Mouse (Mus musculus) kidney, postnatal 10 days (tissue): ENCODE data around the gene Uqcc3.
"Not testable (repeated sequence)": the region's sequence is repeated elsewhere in the genome, so short reads cannot be mapped to it uniquely, and the experiment has no call there.

Experiments
- DNase-seq: peaks from one replicate; pipeline ENCODE4 v3.0.0; 2021; ENCODE audit warnings: mixed read lengths

The Uqcc3 gene

DNA sequence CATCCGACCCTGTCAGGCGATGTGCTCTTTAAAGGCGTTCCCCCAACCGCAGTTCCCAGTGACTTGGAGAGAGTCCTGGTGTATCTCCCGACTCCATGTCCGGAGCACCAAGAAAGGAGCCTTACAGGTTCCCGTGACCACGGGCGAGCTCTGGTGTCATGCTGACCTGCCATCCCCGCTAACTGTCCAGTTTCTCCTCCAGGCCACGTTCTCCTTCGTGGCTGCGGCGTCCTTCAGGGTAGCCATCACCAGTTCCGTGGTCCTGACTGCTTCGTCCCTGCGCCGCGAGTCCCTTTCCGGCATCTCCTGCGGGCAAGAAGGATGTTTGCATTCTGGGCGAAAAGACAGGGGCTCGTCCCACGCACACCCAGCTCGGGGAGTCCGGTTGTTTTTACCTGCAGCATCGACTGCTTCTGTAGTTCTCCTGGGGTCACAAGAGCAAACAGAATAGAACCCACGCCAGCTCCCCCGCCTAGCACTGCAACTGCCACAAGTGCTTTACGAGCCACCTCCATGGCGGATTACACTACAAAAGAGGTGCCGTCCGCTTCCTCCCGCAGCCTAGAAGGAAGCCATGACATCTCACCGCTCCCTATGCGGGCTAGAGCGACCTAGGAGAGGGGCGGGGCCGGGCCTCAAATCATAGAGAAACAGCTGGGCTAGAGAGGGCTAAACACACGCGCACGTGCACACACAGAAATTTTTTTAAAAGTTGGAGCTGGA, at the start of gene Uqcc3:
Gene Uqcc3 (minus strand): TSS at position 613 of the 723 bp plus-strand sequence.
- DNase-seq, result peak; percentile 93

DNA sequence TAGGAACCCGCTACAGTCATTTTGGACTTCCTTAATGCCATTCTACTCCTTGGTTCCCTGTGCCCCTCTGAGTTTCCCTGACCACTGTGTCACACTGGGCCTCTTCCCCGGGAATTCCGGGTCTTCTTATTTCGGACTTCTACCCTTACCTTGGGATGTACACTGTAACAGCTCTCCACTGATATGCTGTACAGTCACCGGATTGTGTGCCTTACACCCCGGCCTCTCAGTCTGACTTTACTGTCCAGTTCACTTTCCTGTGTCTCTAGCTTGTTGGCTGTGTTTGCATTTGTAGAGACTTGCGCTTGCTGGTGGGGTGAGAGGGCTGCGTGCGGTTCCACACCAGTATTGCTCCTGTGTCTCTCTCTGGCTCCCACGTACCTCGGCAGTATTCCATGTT, 49.4 kb upstream of the Uqcc3 start:
- DNase-seq, result no peak

DNA sequence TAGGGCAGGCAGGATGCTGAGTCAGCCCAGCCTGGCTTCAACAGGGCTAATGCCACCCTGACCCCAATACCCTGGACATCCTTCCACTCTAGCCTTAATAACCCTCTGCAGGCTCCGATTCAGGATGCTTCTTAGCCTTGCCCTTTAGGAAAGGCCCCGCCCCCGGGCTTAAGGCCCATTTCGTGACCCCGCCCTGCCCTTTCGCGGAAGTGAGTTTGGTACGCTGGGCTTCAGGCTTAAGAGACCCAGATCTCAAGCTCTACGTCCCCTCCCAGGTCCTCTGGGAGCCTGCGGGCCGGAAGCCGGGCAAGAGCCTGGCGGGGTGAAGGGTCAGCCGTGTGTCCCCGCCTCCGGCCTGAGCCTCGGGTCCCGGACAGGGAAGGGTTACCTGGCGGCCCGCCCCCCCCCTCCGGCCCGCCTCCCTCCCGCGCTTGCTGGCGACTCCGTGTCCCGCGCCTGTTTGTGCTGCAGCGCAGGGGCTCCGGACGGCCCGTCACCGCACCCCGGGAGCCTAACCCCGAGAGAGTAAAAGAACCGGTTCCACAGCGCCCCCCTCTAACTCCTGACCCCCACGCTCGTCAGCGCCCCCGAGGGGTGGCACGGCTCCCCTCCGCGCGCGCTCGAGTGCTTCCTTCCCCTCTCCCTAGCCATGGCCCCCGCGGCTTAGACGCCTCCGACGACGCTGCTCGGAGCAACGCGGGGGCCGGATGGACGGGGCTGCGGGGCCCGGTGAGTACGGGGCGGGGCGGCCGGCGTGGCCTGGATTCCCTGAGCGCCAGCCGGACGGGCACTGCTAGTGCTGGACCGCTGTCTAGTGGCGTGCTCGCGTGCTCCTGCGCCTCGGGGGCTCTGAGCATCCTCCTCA, 48.7 kb upstream of the Uqcc3 start, which contains the start of the genes Rom1 and Eml3:
Gene Rom1 (minus strand): TSS at position 133 of the 865 bp plus-strand sequence.
Gene Eml3 (plus strand): TSS at position 329 of the 865 bp plus-strand sequence.
- DNase-seq, result peak; percentile 93

DNA sequence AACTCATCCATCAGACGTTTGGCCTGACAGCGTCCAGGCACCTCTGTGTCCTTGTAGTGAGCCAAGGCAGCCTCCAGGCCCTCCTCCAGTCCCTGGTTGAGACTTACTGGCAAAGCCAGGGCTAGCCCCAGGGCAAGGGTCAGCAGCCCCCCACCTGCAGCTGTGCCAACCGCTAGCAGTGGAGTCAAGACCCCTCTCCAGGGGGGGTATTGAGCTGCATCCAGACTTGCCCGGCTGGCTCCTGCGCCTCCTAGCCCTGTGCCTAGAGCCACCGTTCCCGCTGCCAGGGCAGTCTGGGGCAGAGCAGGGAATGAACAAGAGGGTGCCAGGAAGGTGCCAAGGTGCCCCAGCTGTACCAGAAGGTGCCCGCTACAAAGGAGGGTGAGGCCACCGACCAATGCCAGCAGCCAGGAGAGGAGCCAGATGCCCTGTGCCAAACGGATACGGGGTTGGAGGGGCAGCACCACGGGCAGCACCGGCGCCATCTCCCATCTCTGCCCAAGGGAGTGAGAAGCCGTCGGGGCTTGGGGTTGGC, 48.0 kb upstream of the Uqcc3 start:
- no peak for DNase-seq

DNA sequence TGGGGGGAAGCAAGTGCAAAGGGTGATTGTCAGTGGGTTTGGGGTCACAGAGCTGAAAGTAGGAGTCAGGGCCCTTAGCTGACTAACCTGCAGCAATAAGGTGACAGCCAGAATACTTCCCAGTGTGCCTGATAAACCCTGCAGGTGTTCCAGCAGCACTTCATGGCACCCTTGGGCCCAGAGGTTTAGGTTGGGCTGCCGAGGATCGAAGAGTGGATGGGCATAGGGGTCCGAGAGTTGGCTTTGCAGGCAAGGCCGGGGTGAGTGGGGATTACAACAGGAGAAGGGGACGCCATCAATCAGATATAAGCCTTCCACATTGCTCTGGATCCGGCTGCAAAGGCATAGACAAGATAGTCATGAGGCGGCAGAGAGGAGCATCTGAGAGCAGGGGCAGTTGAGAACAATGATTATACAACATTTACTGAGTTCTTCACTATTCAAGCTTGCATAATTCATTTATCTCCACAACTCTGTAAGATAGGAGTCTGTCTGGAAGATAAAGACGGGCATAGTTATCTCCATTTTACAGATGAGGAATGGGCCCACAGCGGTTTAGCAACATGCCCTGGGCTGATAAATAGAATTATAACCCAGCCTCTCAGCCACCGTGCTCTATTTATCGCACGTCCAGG, 47.3 kb upstream of the Uqcc3 start:
- no peak for DNase-seq

DNA sequence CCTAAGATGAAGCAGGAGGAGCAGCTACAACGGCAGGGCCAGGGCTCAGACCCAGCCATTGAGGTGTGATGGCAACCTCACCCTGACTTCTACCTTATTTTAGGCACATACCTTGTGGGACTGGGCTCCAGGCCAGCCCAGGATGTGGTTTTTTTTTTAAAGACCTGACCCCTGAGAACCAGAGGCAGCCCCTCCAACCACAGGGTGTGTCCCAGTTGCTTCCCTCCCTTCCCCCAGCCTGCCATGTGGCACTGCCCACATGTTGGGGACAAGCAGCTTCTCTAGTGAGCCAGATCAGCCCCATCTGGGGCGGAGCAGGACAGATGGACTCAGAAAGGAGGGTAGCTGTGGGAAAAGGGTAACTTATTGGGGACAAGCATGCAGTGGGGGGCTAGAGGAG, 46.0 kb upstream of the Uqcc3 start:
- no peak for DNase-seq

DNA sequence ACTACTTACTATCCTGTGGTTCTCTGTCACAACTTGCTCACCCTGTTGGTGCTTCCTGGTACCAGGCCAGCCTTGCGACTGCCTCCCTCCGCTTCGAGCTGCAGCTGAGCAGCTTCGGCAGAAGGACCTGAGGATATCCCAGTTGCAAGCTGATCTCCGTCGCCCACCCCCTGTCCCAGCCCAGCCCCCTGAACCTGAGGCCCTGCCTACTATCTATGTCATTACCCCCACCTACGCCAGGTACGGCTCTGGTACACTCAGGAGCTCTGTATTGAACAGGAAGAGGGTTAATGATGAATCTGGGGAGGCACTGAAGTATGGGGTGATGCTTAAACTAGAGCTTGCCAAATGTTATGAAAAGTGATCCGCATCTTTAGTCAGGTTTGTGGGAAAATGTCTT, 41.0 kb upstream of the Uqcc3 start:
- DNase-seq, result no peak

DNA sequence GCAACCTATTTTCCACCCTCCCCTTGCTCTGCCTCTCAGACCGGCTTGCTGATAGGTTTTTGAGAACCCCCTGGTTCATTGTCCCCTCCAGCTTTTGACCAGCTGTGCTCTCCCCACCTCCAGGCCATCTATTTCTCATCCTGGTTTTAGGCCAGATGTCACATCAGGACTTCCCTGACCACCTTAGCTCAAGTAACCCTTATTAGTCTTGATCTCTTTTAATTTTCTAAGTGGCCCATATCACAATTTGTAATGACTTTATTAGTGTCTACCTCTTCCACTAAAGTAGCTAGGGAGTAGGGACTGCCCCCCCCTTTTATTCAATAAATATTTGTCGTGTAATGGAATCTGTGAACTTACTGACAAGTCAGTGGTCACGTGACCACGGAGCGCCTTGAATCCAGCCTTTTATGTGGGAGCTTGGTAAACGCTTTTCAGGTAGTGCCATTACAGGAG, 40.1 kb upstream of the Uqcc3 start:
- peak; percentile 58 for DNase-seq

DNA sequence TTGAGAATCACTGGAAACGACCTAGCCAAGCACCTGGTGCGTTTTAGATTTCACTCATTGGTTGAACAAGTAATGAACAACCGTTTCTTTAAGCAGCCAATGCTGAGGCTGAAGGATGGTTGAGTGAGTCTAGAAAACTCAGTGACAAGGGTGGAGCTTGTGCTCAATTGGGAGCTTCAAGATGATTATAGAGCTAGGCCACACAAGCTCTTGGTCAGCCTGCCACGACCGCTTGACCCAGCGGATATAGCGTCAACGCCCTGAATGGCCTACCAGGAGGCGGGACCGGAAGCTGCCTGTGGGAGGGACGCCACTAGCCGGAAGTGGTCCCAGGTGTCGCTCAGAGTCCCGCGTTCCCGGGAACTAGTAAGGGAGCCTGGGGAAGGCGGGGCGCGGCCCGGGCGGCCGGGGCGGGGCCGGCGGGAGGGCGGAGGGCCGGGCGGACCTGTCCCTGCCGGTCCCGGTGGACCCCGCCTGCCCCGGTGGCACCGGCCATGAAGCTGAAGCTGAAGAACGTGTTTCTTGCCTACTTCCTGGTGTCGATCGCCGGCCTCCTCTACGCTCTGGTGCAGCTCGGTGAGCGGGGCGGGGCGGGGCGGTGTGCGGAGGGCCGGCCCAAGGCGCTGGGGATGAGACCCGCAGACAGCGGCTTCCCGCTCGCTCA, 39.5 kb upstream of the Uqcc3 start, which contains the start of gene B3gat3:
Gene B3gat3 (plus strand): TSS at position 302 of the 664 bp plus-strand sequence.
- peak; percentile 97 for DNase-seq

DNA sequence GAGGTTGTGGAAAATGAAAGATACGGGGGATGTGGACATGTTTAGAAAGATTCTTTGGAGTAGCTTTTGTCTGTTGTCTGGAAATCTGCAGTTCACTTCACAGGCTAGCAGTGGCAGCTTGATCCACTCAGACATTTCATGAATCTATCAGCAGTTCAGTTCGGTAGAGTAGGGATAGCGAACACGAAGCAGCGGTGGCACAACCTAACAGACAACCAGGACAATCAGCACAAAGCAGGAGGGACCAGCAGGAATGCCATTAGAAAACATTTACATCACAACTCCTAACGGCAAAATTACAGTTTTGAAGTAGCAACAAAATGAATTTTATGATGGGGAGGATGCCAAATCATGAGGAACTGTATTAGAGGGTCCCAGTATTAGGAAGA, 39.0 kb upstream of the Uqcc3 start:
- no peak for DNase-seq

DNA sequence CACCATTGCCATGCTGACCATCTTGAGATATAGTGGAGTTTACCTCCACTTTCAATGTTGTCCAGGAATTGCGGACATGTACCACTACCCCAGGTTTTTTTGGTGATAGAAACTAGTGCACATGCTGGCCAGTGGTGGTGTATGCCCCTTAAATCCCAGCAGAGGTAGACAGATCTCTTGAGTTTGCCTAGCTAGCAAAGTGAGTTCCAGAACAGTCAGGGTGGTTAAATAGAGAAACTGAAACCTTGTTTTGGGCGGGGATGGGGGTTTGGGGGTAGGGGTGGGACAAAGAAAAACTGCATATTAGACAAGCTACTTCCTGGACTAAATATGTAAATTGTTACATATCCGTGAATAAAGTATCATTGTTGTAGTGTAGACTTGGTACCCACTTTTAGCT, 38.3 kb upstream of the Uqcc3 start:
- DNase-seq, result no peak

DNA sequence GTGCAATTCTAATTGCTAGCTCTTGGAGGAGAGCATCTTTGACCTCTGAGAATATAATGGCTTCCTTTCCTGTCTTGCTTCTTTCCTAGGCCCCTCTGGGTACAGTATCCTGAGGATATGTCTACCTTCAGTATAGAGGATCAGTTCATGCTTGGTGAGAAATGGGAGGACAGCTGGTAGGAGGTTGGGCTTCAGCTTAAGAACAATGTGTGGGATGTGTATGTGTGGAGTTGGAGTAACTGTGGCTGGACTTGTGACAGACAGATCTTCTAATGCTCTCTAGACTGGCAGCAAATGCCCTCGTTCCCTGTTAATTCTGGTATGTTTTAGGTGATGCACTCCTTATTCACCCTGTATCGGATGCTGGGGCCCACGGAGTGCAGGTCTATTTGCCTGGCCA, 33.5 kb upstream of the Uqcc3 start:
- no peak for DNase-seq

DNA sequence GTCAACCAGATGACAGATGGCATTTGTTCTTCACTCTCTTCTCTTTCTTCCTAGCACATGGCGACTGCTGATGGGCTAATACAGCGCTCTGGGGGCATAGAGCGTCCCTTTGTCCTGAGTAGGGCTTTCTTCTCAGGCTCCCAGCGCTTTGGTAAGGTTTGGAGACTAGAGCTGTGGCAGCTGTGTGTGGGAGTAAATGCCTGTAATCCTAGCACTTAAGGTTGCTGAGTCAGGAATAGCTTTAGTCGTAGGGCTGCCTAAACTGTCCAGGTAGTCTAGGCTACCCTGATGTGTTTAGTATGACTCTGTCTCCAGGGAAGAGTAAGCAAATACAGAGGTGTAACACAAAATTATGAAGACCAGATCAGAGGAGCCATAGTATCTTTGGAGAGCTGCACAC, 31.1 kb upstream of the Uqcc3 start:
- no peak for DNase-seq

DNA sequence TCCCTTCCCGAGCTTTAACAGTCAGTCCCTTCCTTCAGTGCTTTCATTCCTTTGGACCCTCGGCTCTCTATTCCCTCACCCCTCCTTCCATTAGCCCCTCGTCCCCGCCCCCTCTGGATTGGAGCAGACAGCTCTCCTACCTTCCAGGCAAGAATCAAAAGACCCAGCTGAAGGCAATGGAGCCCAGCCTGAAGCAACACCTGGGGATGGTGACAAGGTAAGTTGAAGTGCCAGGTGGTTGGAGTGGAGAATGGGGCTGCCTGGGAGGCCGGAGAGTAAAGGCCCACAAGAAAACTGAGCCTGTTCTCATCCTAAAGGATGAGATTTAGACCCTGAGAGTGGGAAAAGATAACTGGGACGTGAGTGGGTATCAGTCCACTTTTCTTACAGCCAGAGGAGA, 27.8 kb upstream of the Uqcc3 start:
- no peak for DNase-seq

DNA sequence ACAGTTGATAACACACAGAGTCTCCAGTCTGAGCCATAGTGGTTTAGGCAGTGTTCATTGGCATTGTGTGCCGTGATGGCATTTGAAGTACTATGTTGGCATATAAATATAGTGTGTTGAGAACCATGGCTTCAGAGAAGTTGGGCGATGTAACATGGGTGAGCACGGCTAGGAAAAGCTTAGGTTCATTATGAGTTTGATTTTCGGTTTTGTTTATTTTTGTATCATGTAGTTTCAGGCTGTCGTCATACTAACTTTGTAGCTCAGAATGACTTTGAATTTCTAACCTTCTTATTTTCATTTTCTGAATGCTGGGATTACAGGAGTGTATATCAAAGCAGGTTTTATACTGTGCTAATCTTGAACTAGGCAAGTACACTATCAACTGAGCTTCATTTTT, 22.7 kb upstream of the Uqcc3 start:
- no peak for DNase-seq

DNA sequence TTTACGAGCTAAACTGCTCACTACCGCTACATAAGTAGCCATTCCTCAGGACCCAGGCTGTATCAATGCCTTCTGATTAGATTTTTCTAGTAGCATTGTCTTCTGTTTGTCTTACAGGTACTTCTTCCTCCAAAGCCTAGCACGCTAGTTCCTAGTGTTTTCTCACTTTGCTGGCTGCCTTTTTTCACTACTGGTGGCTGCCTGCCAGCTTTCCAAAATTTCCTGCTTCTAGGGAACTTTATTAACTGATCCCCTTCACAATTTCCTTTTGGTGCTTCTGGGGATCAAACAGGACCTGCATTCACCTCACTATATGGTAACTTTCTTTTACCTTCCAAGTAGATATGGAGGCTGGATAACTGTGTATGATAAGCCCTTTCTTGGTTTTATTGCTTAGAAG, 18.4 kb upstream of the Uqcc3 start:
- DNase-seq, result peak; percentile 59

DNA sequence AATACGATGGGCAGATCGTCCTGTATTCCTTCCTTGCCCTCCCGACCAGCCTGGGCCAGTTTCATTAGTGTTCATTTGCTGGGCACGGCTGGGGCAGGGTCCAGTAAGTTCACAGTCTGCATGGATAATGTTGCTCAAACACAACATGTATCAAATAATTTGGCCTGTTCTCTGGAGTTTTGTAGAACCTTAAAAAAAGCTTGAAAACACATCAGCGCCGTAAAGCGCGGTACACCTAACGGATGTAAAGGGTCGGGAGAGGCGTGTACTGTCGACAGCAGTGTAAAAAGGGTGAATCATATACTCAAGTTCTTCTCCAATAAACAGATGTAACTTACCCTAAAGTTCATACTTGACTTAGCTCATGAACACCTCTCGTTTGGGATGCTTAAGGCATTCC, 17.9 kb upstream of the Uqcc3 start:
- no peak for DNase-seq

DNA sequence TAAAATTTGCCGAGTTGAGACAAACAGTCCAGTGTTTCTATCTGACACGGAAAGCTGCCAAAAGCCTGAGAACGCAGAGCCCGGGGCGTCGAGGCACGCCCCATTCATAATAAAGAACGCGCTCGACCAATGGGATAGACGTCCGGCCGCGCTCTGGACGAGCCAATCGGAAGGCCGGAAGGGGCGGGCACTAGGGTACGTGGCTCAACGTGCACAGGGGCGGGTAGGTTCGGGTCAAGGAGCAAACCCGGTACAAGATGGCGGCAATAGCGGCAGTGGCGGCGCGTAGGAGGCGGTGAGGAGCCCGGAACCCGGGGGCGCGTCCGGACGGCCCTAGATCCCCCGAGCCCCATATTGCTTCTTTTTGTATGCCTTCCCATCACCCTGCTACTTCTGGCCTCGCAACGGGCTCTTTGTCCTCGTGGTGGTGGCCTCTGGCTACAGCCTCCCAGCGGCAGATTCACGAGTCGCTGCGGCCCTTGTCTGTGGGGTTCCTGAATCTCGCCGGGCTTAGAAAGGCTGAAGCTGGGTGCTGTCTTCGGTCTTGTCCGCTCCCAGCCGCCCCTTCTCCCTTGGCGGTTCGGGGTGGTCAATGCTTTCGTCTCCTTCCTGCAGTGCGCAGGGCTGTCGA, 17.3 kb upstream of the Uqcc3 start, which contains the start of gene Ganab:
Gene Ganab (plus strand): TSS at position 207 of the 631 bp plus-strand sequence.
- DNase-seq, result peak; percentile 98

DNA sequence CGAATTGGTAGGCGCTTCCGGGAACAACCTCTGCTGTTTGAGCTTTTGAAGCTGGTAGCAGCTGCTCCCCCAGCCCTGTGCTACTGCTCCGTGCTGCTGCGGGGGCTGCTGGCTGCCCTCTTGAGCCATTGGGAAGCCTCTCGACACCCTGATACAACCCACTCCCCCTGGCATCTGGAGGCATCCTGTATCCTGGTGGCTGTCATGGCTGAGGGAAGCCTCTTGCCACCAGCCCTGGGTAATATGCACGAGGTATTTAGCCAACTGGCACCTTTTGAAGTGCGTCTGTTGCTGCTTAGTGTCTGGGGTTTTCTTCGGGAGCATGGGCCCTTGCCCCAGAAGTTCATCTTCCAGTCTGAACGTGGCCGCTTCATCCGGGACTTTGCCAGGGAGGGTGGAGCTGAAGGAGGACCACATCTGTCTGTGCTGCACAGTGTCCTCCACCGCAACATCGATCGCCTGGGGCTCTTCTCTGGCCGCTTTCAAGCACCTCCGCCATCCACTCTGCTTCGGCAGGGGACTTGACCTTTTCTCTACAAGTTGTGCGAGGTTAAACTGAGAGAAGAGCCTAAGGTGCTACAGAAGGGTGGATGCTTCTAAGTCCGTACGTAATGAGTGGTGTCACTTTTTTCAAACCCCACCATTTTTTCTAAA, 16.6 kb upstream of the Uqcc3 start:
- DNase-seq, result peak; percentile 74

DNA sequence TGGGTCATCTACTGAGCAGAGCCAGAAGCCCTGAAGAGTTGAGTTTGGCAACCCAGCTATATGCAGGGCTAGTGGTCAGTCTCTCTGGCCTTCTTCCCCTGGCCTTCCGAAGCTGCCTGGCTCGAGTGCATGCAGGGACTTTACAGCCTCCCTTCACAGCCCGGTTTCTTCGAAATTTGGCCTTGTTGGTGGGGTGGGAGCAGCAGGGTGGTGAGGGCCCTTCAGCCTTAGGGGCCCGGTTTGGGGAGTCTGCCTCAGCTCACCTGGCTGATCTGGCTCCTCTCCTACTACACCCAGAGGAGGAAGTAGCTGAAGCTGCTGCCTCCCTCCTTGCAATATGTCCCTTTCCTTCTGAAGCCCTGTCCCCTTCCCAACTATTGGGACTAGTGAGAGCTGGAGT, 15.5 kb upstream of the Uqcc3 start:
- DNase-seq, result not testable (repeated sequence)

DNA sequence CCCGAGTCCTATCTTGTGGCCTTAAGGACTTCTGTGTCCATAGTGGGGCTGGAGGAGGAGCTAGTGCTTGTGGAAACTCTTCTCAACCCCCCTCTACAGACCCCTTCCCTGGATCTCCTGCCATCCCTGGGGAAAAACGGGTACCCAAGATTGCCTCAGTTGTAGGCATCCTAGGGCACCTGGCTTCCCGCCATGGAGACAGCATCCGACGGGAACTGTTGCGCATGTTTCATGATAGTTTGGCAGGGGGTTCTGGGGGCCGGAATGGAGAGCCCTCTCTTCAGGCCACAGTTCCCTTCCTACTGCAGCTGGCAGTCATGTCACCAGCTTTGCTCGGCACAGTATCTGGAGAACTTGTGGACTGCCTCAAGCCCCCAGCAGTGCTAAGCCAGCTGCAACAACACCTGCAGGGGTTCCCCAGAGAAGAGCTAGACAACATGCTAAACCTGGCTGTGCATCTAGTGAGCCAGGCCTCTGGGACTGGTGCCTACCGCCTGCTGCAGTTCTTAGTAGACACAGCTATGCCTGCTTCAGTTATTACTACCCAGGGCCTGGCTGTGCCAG, 14.8 kb upstream of the Uqcc3 start:
- DNase-seq, result no peak
